Mouse (Mus musculus) megakaryocyte, embryonic 14.5 days (primary cell): ENCODE measurements around the gene Mterf1b.

Source experiments
- FLI1 ChIP-seq: IDR thresholded peaks from 2 replicates; pipeline ENCODE4 v1.6.1; 2012; ENCODE audit warnings: low read length, inconsistent platforms, mixed read lengths
- GATA1 ChIP-seq: IDR thresholded peaks from 3 replicates; pipeline ENCODE4 v1.6.1; 2012; ENCODE audit warnings: mixed read lengths, low read length, inconsistent platforms, borderline replicate concordance

DNA sequence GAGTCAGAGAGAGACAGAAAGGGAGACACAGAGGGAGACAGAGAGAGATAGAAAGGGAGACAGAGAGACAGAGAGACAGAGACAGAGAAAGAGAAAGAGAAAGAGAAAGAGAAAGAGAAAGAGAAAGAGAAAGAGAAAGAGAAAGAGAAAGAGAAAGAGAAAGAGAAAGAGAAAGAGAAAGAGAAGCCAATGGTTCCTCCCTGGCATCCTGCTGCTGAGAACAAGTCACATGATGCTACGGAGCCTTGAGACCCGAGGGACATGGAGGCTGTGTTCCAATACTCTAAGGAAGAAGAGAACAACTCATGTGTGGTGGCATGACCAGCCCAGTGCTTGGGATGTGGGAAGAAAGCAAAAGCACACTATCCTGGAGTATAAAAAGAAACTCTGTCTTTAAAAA is 40.0 kb downstream of the Mterf1b start:
- TF ChIP-seq GATA1 (no peak), FLI1 (no peak)
